Mouse (Mus musculus) neural tube, embryonic 14.5 days (tissue): ENCODE measurements around the gene Sumo3. TPM values are rescaled to one million over a fixed set of nuclear protein-coding genes. Genes with fewer than 3 reads are reported as not detected.
A peak's percentile ranks its signal among the peaks of the same experiment; 100 is the strongest.

Source experiments
- ATAC-seq: fragments of 200-750 bp; cut with Nextera tagmentation; 2 replicates; pipeline ENCODE4 v1.8.0; 2017; ENCODE audit warnings: low read depth, mild to moderate bottlenecking, moderate TSS enrichment, moderate library complexity
- H3K27ac ChIP-seq: fragments of 300-500 bp; sonication (generic); 2 replicates; pipeline ENCODE4 v1.5.1; 2014; ENCODE audit warnings: low read depth, mild to moderate bottlenecking, control low read depth, low read length, moderate library complexity, mixed read lengths
- H3K27me3 ChIP-seq: fragments of 300-500 bp; sonication (generic); 2 replicates; pipeline ENCODE4 v1.6.1; 2014; ENCODE audit warnings: low read length; ENCODE audit not compliant: control insufficient read depth, insufficient read depth
- H3K36me3 ChIP-seq: fragments of 300-500 bp; sonication (generic); 2 replicates; pipeline ENCODE4 v1.6.1; 2014; ENCODE audit warnings: low read length, mixed read lengths; ENCODE audit not compliant: control insufficient read depth, insufficient read depth
- H3K4me1 ChIP-seq: fragments of 300-500 bp; sonication (generic); 2 replicates; pipeline ENCODE4 v1.6.1; 2014; ENCODE audit warnings: low read length; ENCODE audit not compliant: control insufficient read depth, insufficient read depth
- H3K4me2 ChIP-seq: fragments of 300-500 bp; sonication (generic); 2 replicates; pipeline ENCODE4 v1.6.1; 2014; ENCODE audit warnings: mild to moderate bottlenecking, low read depth, low read length, control low read depth
- H3K4me3 ChIP-seq: fragments of 300-500 bp; sonication (generic); 2 replicates; pipeline ENCODE4 v1.5.1; 2014; ENCODE audit warnings: low read depth, low read length, control low read depth, mixed read lengths
- H3K9ac ChIP-seq: fragments of 300-500 bp; sonication (generic); replicated peaks from 2 replicates; pipeline ENCODE4 v1.6.1; 2014; ENCODE audit warnings: low read depth, mild to moderate bottlenecking, control low read depth, low read length, mixed read lengths
- H3K9me3 ChIP-seq: fragments of 300-500 bp; sonication (generic); 2 replicates; pipeline ENCODE4 v1.6.1; 2016; ENCODE audit warnings: low read length; ENCODE audit not compliant: control insufficient read depth
- WGBS: fragments of 180-500 bp; shearing (Covaris S2); extraction: QIAGEN DNeasy Blood & Tissue Kit; methylation state at CpG from one replicate; pipeline ENCODE4 v1.1.7; 2014; 5-methylcytosine and 5-hydroxymethylcytosine counted together
- polyA plus RNA-seq: library from polyadenylated mRNA; unstranded; fragments of >200 nt; fragmentation: Nextera tagmentation; extraction: Ambion mirVana; gene quantifications from 2 replicates; pipeline ENCODE4 v1.2.1, GENCODE M21; 2014

The Sumo3 gene
- polyA plus RNA-seq, 1 experiment from 2014 or later: 214 TPM

GRCm38 (mm10) chr10:77626591-77626990 is 20.7 kb downstream of the Sumo3 start:
- H3K9ac ChIP-seq: no peak overlapping the region
- no peak for ATAC-seq
- H3K27ac ChIP-seq: no peak overlapping the region
- H3K4me3 ChIP-seq: no peak overlapping the region
- H3K4me2 ChIP-seq: no peak overlapping the region
- no peaks in the 10 kb centered on the region for H3K9me3 ChIP-seq
- no peaks in the 10 kb centered on the region for H3K27me3 ChIP-seq
- WGBS: 69% methylated on average over 7 of the region's 7 CpGs
- H3K4me1 ChIP-seq: peaks cover 25% of the 10 kb centered on the region; the same call in 1 of the 2 replicates
- 0 out of 2 replicates have a peak, but pooled peaks cover 5% of the 10 kb centered on the region for H3K36me3 ChIP-seq

GRCm38 (mm10) chr10:77627497-77627896 is 21.6 kb downstream of the Sumo3 start:
- no peak overlapping the region for H3K9ac ChIP-seq
- no peak overlapping the region for H3K4me3 ChIP-seq
- H3K4me1 ChIP-seq: peaks cover 22% of the 10 kb centered on the region; the same call in 1 of the 2 replicates
- no peaks in the 10 kb centered on the region for H3K9me3 ChIP-seq
- peaks cover 8% of the 10 kb centered on the region; the same call in 1 of the 2 replicates for H3K36me3 ChIP-seq
- H3K27ac ChIP-seq: no peak overlapping the region
- no peak overlapping the region for H3K4me2 ChIP-seq
- 39% methylated on average over 2 of the region's 2 CpGs for WGBS
- no peaks in the 10 kb centered on the region for H3K27me3 ChIP-seq
- peak; percentile 79 for ATAC-seq

GRCm38 (mm10) chr10:77629163-77629562 is 23.3 kb downstream of the Sumo3 start:
- H3K27me3 ChIP-seq: no peaks in the 10 kb centered on the region
- no peak overlapping the region for H3K9ac ChIP-seq
- WGBS: 82% methylated on average over 3 of the region's 3 CpGs
- H3K4me3 ChIP-seq: no peak overlapping the region
- H3K27ac ChIP-seq: no peak overlapping the region
- no peak for ATAC-seq
- peaks cover 12% of the 10 kb centered on the region for H3K36me3 ChIP-seq
- peaks cover 9% of the 10 kb centered on the region; the same call in 1 of the 2 replicates for H3K4me1 ChIP-seq
- no peak overlapping the region for H3K4me2 ChIP-seq
- H3K9me3 ChIP-seq: no peaks in the 10 kb centered on the region

- no peak overlapping the region for H3K9ac ChIP-seq
- no peak overlapping the region for H3K27ac ChIP-seq
- 100% methylated on average over 1 of the region's 1 CpGs for WGBS
- no peak for ATAC-seq
- H3K4me3 ChIP-seq: no peak overlapping the region
- no peaks in the 10 kb centered on the region for H3K27me3 ChIP-seq
- no peaks in the 10 kb centered on the region for H3K9me3 ChIP-seq
- peaks cover 4% of the 10 kb centered on the region; the same call in 1 of the 2 replicates for H3K4me1 ChIP-seq
- peaks cover 12% of the 10 kb centered on the region for H3K36me3 ChIP-seq
- H3K4me2 ChIP-seq: no peak overlapping the region
Measured at GRCm38 (mm10) chr10:77629970-77630369, 24.1 kb downstream of the Sumo3 start.

GRCm38 (mm10) chr10:77634016-77634415 is 28.1 kb downstream of the Sumo3 start:
- H3K27me3 ChIP-seq: no peaks in the 10 kb centered on the region
- WGBS: 79% methylated on average over 6 of the region's 6 CpGs

GRCm38 (mm10) chr10:77634452-77635231 is 28.7 kb downstream of the Sumo3 start:
- Histone ChIP-seq H3K27ac (no peak overlapping the region), H3K9me3 (no peaks in the 10 kb centered on the region), H3K9ac (no peak overlapping the region), H3K4me2 (no peak overlapping the region), H3K36me3 (peaks cover 12% of the 10 kb centered on the region), H3K27me3 (no peaks in the 10 kb centered on the region), H3K4me1 (no peaks in the 10 kb centered on the region; the same call in 1 of the 2 replicates), H3K4me3 (no peak overlapping the region)
- peak; percentile 77 for ATAC-seq
- 46% methylated on average over 13 of the region's 13 CpGs for WGBS

More at GRCm38 (mm10) chr10:77634016-77634415, 28.1 kb downstream of the Sumo3 start:
- H3K4me3 ChIP-seq: no peak overlapping the region
- H3K9ac ChIP-seq: no peak overlapping the region
- H3K9me3 ChIP-seq: no peaks in the 10 kb centered on the region
- no peak overlapping the region for H3K27ac ChIP-seq
- no peak overlapping the region for H3K4me2 ChIP-seq
- ATAC-seq: no peak
- no peaks in the 10 kb centered on the region; the same call in 1 of the 2 replicates for H3K4me1 ChIP-seq
- H3K36me3 ChIP-seq: peaks cover 12% of the 10 kb centered on the region

- no peak overlapping the region for H3K27ac ChIP-seq
- ATAC-seq: no peak
- H3K27me3 ChIP-seq: no peaks in the 10 kb centered on the region
- 96% methylated on average over 7 of the region's 7 CpGs for WGBS
- H3K4me1 ChIP-seq: no peaks in the 10 kb centered on the region; the same call in 1 of the 2 replicates
- H3K4me2 ChIP-seq: no peak overlapping the region
- no peak overlapping the region for H3K9ac ChIP-seq
- H3K4me3 ChIP-seq: no peak overlapping the region
- no peaks in the 10 kb centered on the region for H3K9me3 ChIP-seq
- H3K36me3 ChIP-seq: peaks cover 9% of the 10 kb centered on the region
Measured at GRCm38 (mm10) chr10:77636234-77636922, 30.5 kb downstream of the Sumo3 start.

GRCm38 (mm10) chr10:77638956-77639355 is 33.1 kb downstream of the Sumo3 start:
- H3K36me3 ChIP-seq: peaks cover 19% of the 10 kb centered on the region
- ATAC-seq: no peak
- H3K27me3 ChIP-seq: no peaks in the 10 kb centered on the region
- no peak overlapping the region for H3K27ac ChIP-seq
- H3K9me3 ChIP-seq: no peaks in the 10 kb centered on the region
- H3K4me2 ChIP-seq: no peak overlapping the region
- no peak overlapping the region for H3K4me3 ChIP-seq
- 69% methylated on average over 6 of the region's 6 CpGs for WGBS
- no peak overlapping the region for H3K9ac ChIP-seq
- H3K4me1 ChIP-seq: no peaks in the 10 kb centered on the region; the same call in 1 of the 2 replicates

- peaks cover 42% of the 10 kb centered on the region for H3K36me3 ChIP-seq
- H3K9me3 ChIP-seq: no peaks in the 10 kb centered on the region
- WGBS: 82% methylated on average over 7 of the region's 7 CpGs
- H3K4me2 ChIP-seq: no peak overlapping the region
- no peaks in the 10 kb centered on the region for H3K27me3 ChIP-seq
- H3K4me3 ChIP-seq: no peak overlapping the region
- H3K27ac ChIP-seq: no peak overlapping the region
- no peak for ATAC-seq
- H3K4me1 ChIP-seq: no peaks in the 10 kb centered on the region
- H3K9ac ChIP-seq: no peak overlapping the region
Measured at GRCm38 (mm10) chr10:77643160-77643559, 37.3 kb downstream of the Sumo3 start.
